Mouse (Mus musculus): ENCODE data around the gene Cblb.

Gene Cblb

DNA sequence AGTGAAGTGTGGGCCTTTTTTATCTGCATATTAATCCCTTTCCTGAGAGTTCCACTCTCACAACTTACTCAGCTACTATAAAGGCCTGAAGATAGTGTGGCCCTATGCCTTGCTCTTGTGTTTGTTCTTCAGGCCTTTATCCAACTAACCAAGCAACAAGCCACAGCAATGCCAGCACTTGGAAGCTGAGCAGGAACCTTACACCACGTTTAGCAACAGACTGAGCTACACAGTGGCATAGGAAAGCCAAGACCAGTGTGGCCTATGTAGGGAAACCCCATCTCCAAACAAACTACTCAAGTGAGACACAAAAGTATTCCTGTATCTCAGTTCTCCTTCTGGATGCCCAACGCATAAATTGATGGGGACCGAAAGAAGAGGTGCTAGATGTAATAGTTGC lies 163.8 kb downstream of the Cblb start:
- no peak for DNase-seq (ENCODE audit: low read depth, low spot score)

DNA sequence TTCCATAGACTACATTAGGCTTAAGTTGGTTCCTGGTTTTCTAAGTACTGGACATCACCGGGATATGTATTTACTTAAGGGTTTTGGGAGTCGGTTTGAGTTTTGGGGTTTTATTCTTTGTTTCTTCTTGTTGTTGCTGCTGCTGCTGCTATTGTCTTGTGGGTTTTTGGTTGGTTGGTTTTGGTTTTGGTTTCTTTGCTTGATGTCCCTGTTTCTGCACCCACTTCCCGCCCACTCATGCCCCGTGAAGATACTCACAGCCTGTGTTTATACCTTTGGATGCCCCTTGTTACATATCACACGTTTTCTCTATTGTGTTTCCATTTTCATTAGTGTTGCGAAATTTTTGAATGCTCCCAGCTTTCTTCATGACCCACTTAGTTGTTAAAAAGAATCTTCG lies 169.1 kb downstream of the Cblb start:
- no peak for DNase-seq (ENCODE audit: low read depth, low spot score)

DNA sequence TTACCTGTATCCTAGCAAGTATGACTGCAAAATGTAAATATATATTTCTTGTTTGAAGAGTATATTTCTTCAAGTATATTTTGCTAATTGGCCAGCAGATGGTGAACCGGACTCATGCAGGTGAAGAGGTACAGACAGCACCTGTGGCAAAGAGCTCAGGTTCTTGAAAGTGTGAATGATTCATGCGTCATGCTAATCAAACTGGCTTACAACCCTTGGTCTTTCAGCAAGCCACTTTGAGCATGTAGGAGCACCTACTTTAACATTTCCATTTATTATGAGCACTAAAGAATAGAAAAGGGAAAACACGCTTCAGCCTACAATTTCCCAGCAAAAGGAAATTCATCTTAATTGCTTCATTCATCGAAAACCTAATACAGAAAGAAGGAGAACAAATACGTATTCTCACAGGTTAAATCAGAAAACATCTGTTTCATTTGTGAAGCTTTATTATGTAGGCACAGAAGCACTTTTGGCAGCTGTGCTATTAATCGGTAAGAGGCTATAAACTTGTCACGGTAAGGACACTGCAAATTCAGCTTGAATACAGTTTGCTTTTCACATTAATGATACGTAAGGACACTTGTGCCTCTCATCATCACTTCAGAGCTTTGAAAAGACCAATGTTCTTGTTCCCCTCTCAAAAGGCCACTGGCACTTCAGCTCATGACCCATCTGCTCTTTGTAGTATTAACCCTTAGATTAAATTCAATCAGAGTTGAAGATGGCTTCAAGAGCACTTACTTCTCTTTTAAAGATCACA lies 180.0 kb downstream of the Cblb start:
- no peak for DNase-seq (ENCODE audit: low read depth, low spot score)

DNA sequence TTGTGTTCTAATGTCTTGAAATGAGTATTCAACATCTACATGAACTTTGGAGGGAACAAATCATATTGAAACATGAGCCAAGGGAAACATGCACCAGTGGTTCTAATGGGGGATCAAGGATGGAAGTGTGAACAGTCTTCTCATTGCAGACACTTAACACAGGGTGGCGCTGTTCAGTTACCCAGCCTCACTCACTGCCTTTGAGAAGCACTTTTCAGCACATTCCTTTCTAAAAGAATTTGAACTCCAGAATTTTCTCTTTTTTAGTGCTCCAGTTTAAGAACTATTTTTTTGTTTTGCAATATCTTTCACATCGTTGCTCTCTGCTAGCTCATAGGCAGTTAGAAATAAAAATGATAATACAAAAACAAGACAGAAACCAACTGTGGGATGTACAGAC lies 188.0 kb downstream of the Cblb start:
- peak; percentile 5 for DNase-seq (ENCODE audit: low read depth, low spot score)

DNA sequence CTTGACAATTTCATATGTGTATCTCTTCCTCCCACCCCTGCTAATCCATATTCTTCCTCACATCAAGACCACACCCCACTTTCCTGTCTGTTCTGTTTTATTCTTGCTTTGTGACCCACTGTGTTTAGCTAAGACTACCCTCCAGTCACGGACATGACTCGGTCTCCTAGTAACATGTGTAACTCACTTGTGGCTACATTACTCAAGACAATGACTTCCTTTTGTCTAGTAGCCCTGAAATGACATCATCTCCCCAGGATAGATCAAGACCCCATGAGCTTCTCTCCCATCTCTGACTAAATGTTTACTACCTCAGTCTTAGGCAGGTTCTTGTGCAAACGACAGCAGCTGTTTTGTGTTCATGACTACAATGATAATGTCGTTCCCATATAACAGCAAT lies 191.9 kb downstream of the Cblb start:
- DNase-seq (ENCODE audit: low read depth, low spot score): no peak

DNA sequence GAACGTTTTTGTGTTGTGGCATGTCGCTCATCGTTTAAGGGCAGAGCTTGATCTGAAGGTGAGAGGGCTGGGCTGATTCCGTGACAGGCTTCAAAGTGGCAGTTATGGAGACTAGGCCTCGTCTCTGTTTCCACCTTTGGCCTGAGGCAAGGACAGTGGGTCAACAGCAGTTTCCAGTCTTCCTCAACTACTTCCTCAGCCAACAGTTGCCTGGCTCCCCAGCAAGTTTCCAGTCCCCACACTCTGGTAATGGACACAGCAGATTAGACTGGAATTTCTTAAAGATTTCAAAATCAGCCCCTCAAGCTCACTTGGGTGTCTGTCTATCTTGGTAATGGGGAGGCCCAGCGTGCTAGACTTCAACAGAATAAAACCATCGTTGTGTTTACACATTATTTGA lies 198.4 kb downstream of the Cblb start:
- DNase-seq (ENCODE audit: low read depth, low spot score): no peak

DNA sequence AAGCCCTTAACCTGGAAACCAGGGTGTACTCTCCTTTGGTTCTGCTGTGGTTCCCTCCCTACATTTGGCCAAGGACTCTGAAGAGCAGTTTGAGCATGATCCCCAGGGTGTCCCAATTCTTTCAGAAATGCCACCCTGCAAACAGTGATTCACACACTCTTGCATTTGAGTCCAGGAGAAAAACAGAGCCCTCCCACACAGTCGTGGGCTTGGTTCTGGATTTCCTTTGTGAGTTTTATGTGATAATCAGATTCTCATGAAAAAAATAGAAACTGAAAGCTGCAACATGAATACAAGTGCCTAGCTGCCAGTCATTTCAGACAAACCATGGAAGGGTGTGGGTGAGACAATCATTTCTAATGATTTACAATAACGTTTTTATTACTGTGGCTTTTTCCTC lies 198.9 kb downstream of the Cblb start:
- no peak for DNase-seq (ENCODE audit: low read depth, low spot score)

DNA sequence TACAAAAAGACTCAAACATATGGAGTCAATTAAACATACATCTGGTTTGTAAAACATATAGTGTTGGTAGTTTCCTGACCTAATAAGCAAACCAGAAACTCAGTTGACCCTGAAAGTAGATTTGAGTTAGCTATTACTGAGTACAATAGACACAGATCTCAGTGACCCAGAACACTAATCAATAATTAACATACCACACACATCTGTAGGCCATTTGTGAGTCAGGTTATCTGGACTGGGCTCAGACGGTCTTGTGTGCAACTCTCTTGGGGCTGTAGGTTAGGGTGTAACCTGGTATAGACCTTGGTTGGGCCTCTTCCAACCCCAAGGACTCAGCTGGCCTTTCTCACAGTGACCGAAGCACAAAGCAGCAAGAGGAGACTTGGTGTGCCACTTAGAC lies 211.1 kb downstream of the Cblb start:
- DNase-seq (ENCODE audit: low read depth, low spot score): no peak

DNA sequence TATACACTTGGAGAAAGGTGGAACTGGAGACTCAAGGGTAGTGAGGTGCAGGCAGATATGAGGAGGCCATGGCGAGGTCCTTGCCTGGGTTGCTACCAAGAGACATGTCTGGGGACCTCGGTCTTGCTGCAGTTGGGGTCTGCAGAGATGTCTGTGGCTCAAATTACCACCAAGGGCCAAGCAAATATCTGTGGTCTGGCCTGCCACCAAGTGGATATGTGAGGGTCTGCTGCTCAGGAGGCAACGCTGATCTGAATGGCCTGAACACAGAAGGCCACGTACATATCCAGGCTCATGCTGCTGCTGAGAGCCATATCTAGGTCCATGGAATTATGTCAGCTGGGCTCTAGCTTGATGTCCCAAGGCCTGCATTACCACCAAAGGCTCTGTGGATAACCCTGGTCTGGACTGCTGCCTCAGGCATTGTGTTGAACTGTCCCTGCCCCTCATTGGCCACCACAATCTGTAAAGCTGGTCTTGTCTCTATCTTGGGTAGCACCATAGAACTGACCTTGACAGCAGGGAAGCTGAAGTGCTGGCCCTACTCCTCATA lies 212.5 kb downstream of the Cblb start:
- no peak for DNase-seq (ENCODE audit: low read depth, low spot score)

DNA sequence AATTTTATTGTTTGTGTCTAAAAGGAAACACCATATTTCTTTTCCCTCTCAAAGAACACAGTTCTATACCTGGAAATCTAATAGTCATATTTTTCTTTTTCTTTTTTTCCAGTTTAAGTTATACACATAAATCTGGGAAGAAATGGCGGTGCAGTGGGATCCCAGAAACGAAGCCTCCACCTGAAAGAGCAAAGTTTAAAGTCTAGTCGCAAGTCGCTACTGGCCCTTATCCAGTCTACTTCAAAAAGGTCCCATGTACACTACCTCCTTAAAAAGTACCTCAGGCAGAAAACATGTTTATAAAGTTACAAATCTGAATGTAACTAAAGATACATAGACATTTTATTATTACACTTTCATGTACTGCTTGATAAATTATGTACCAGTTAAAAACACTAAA lies 219.2 kb downstream of the Cblb start:
- no peak for DNase-seq (ENCODE audit: low read depth, low spot score)

DNA sequence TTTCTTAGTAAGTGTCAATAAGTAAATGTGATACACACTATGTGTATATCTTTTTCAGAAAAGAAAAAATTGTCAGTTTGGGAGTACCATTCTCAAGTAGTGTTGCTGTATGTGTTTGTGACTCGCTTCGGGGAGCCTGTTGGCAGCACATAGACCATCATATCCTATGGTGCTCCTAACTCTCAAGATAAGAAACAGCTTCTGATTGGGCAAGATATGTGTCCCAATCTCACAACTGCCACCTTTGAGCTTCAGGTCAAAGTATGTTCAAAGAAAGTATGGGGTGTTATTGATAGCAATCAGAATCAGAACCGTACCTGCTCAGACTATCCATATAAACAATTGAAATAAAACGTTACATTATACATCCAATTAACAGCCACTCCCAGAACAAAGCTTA lies 219.9 kb downstream of the Cblb start:
- no peak for DNase-seq (ENCODE audit: low read depth, low spot score)
